Mouse (Mus musculus): Measurements from ENCODE around the gene Cdc6. TPM values are rescaled to one million over a fixed set of nuclear protein-coding genes. Genes with fewer than 3 reads are reported as not detected.
A peak's percentile ranks its signal among the peaks of the same experiment; 100 is the strongest.

Cdc6 gene
- polyA plus RNA-seq, 1 experiment, result 55.8 TPM

DNA sequence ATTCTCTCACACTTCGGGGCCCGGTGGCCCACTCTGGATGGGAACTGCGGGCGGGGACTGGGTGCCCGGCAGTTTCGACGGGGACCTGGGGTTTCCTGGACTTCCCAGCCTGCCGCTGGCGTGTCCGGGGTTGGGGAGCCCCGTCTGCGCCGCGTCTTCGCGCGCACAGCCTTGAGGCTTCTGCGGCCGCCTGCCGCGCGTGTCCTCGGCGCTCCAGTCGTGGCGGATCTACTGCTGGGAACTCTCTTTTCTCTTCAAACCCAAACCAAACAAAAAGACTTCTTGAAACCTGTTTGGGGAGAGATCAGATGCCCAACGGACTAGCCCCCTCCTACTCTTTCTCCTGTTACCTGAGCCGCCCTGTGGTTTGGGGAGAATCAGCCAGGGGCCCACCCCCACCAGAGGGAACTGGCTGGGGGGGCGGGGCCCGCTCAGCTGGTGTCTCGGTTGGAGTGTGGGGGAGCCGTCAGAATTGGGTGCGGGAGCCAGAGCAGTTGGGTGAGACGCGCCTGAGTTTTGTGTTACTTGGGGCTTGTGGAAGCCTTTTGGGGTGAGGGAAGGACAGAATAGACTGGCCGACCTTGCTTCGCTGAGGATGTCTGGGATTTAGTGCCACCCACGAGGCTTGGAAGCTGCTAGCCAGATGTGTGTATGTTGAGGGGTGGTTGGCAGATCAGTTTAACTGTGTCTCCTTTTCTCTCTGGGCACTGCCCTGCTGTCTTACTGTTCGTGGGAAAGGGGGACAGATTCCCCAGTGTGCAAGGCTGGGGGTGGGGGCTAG lies 30.5 kb downstream of the Cdc6 start:
- Histone ChIP-seq H3K27ac (ENCODE audit: insufficient read depth, low read length) (no peak overlapping the region), H3K4me3 (ENCODE audit: low read depth, low read length) (peak overlapping the region; percentile 82), H3K9me3 (replicated peaks; ENCODE audit: control insufficient read depth, insufficient read depth, low read length, poor library complexity, severe bottlenecking) (no peaks in the 10 kb centered on the region), H3K36me3 (ENCODE audit: control insufficient read depth, insufficient read depth, low read length, poor library complexity, severe bottlenecking) (no peaks in the 10 kb centered on the region), H3K9ac (ENCODE audit: low read depth, poor library complexity, severe bottlenecking) (peak overlapping the region; percentile 96), H3K27me3 (ENCODE audit: control insufficient read depth, insufficient read depth, low read length, poor library complexity, severe bottlenecking) (no peaks in the 10 kb centered on the region), H3K4me1 (ENCODE audit: control insufficient read depth, insufficient read depth, low read length) (peaks cover 17% of the 10 kb centered on the region)
- no peak for TF ChIP-seq CTCF (IDR thresholded peaks at IDR 0.05; ENCODE audit: low read depth, low read length)
- no peak for TF ChIP-seq EP300 (IDR thresholded peaks at IDR 0.05; ENCODE audit: insufficient read depth, low read depth, low read length)
- no peak for TF ChIP-seq POLR2A (IDR thresholded peaks at IDR 0.05; ENCODE audit: insufficient read depth, low read length)

DNA sequence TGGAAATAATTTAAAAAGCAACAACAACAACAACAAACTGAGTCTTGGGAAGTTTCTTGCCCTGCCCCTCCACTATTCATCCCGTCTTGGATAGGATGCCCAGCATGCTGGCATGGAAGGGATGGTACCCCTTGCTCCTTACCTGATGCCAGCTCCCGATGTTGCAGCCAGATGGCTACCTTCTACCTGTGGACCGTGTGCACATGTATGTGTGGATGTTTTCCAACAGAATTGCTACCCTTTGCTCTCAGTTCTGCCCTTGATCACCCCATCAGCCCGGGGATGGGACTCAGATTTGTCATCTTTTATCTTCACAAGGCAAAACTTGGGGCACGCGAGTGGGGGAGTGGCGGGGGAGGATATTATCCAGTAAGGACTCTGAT lies 31.1 kb downstream of the Cdc6 start:
- H3K4me3 ChIP-seq (ENCODE audit: low read depth, low read length), result peak overlapping the region; percentile 82
- H3K36me3 ChIP-seq (ENCODE audit: control insufficient read depth, insufficient read depth, low read length, poor library complexity, severe bottlenecking), result no peaks in the 10 kb centered on the region
- H3K4me1 ChIP-seq (ENCODE audit: control insufficient read depth, insufficient read depth, low read length), result peaks cover 17% of the 10 kb centered on the region
- H3K9ac ChIP-seq (ENCODE audit: low read depth, poor library complexity, severe bottlenecking), result peak overlapping the region; percentile 96; the same call in 1 of the 2 replicates
- H3K9me3 ChIP-seq (replicated peaks; ENCODE audit: control insufficient read depth, insufficient read depth, low read length, poor library complexity, severe bottlenecking), result no peaks in the 10 kb centered on the region
- no peaks in the 10 kb centered on the region for H3K27me3 ChIP-seq (ENCODE audit: control insufficient read depth, insufficient read depth, low read length, poor library complexity, severe bottlenecking)
- no peak for TF ChIP-seq POLR2A (IDR thresholded peaks at IDR 0.05; ENCODE audit: insufficient read depth, low read length)
- TF ChIP-seq CTCF (IDR thresholded peaks at IDR 0.05; ENCODE audit: low read depth, low read length), result no peak
- TF ChIP-seq EP300 (IDR thresholded peaks at IDR 0.05; ENCODE audit: insufficient read depth, low read depth, low read length), result no peak
- no peak overlapping the region for H3K27ac ChIP-seq (ENCODE audit: insufficient read depth, low read length)

DNA sequence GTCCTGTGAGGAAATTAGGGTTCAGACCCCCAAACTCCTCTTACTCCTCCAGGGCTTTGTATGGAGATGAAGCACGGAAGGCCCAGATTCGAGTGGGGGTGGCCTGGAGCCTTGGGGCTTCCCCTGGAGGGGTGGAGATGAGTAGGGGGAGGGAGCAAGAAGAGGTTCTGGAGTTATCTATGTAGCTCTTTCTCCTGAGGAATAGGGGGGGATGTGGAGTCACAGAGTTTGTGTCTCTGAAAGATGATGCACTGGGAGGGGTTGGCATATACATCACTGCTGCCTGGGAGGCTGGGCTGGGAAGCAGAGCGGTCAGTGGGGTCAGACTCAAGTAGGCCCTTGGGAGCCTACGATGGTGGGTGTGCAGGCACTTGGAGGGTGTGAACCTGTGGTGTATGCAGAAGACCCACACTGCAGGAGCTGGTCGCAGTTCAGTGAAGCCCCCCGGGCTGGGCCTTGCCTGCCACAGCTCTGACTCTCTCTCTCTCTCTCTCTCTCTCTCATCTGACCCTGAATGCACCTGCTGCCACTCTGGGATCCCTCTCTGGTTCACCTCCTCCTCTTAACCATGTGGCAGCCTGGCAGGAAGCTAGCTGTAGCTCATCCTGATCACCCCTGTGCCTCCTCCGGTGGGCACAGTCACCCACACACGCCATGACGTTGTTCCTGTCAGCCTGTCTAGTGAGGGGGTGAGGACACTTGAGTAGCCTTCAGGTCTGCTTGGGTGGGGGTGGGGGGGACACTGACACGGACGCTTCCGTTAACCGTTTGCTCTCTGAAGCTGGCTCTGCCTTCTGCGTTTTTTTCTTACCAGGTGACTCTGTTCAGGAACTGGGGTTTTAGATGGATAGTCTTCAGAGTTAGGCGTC lies 31.7 kb downstream of the Cdc6 start:
- H3K27me3 ChIP-seq (ENCODE audit: control insufficient read depth, insufficient read depth, low read length, poor library complexity, severe bottlenecking), result no peaks in the 10 kb centered on the region
- H3K27ac ChIP-seq (ENCODE audit: insufficient read depth, low read length), result no peak overlapping the region
- H3K4me3 ChIP-seq (ENCODE audit: low read depth, low read length), result no peak overlapping the region

DNA sequence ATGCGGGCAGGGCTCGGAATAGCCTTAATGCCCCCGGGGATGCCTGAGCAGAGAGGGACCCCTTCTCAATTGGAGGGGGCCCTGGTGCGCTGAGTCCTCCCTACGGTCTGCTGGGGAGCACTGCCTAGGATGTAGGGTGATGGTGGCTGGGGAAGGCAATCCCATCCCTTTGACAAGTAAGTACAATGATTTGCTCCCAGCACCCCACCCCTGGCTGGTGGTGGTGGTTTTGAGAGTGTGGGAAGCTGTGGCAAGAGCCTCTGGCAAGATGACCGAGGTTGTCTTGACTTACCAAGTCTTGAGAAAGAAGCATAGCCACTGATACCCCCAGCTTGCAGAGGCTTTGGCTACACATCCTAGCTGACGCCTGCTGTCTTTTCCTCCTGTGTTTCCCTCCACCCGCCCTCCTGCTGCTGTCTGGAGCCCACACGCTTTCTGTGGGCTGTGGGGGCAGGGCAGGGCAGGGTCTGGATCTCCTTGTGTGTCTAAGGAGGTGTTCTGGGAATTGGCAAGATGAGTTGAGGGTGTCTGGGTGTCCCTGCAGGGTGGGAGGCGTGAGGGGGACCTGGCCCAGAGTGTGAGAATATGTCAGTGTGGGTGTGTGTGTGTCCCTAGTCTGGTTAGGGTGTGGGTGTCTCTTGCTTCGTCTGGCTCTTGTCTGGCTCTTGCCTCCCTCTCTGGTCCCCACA lies 32.5 kb downstream of the Cdc6 start:
- H3K27me3 ChIP-seq (ENCODE audit: control insufficient read depth, insufficient read depth, low read length, poor library complexity, severe bottlenecking), result no peaks in the 10 kb centered on the region
- H3K4me3 ChIP-seq (ENCODE audit: low read depth, low read length), result no peak overlapping the region
- H3K27ac ChIP-seq (ENCODE audit: insufficient read depth, low read length), result peak overlapping the region; percentile 26; the same call in 1 of the 2 replicates
- TF ChIP-seq POLR2A (IDR thresholded peaks at IDR 0.05; ENCODE audit: insufficient read depth, low read length), result no peak
- no peak for TF ChIP-seq CTCF (IDR thresholded peaks at IDR 0.05; ENCODE audit: low read depth, low read length)
- no peak for TF ChIP-seq EP300 (IDR thresholded peaks at IDR 0.05; ENCODE audit: insufficient read depth, low read depth, low read length)
- no peaks in the 10 kb centered on the region for H3K36me3 ChIP-seq (ENCODE audit: control insufficient read depth, insufficient read depth, low read length, poor library complexity, severe bottlenecking)
- peak overlapping the region; percentile 69 for H3K9ac ChIP-seq (ENCODE audit: low read depth, poor library complexity, severe bottlenecking)
- peaks cover 21% of the 10 kb centered on the region for H3K4me1 ChIP-seq (ENCODE audit: control insufficient read depth, insufficient read depth, low read length)
- no peaks in the 10 kb centered on the region for H3K9me3 ChIP-seq (replicated peaks; ENCODE audit: control insufficient read depth, insufficient read depth, low read length, poor library complexity, severe bottlenecking)

More for the DNA sequence above, 31.7 kb downstream of the Cdc6 start:
- peaks cover 21% of the 10 kb centered on the region for H3K4me1 ChIP-seq (ENCODE audit: control insufficient read depth, insufficient read depth, low read length)
- TF ChIP-seq POLR2A (IDR thresholded peaks at IDR 0.05; ENCODE audit: insufficient read depth, low read length) (no peak), EP300 (IDR thresholded peaks at IDR 0.05; ENCODE audit: insufficient read depth, low read depth, low read length) (no peak), CTCF (IDR thresholded peaks at IDR 0.05; ENCODE audit: low read depth, low read length) (no peak)
- no peaks in the 10 kb centered on the region for H3K36me3 ChIP-seq (ENCODE audit: control insufficient read depth, insufficient read depth, low read length, poor library complexity, severe bottlenecking)
- no peaks in the 10 kb centered on the region for H3K9me3 ChIP-seq (replicated peaks; ENCODE audit: control insufficient read depth, insufficient read depth, low read length, poor library complexity, severe bottlenecking)
- 0 out of 2 replicates have a peak overlapping the region, but pooled peaks have one; percentile 69 for H3K9ac ChIP-seq (ENCODE audit: low read depth, poor library complexity, severe bottlenecking)

DNA sequence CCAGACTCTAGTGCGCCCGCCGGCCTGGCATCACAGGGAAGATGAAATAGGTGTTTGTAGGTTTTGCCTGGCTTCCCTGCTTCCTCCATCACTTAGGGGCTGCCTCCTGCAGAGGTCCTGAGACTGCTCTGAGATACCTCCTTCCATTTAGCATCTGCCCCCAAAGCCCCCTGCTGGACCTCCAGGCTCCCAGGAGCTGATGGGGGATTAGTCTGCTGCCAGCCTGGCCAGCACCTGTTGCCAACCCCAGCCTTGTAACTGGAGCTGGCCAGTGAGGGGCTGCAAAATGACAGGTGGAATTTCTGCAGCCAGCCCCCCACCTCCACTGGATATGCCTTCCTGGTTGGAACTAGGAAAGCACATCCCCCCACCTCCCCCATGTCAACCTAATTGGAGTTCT lies 33.2 kb downstream of the Cdc6 start:
- H3K27ac ChIP-seq (ENCODE audit: insufficient read depth, low read length), result peak overlapping the region; percentile 60
- peaks cover 21% of the 10 kb centered on the region for H3K4me1 ChIP-seq (ENCODE audit: control insufficient read depth, insufficient read depth, low read length)
- H3K27me3 ChIP-seq (ENCODE audit: control insufficient read depth, insufficient read depth, low read length, poor library complexity, severe bottlenecking), result no peaks in the 10 kb centered on the region
- H3K9ac ChIP-seq (ENCODE audit: low read depth, poor library complexity, severe bottlenecking), result peak overlapping the region; percentile 69
- no peaks in the 10 kb centered on the region for H3K9me3 ChIP-seq (replicated peaks; ENCODE audit: control insufficient read depth, insufficient read depth, low read length, poor library complexity, severe bottlenecking)
- no peak for TF ChIP-seq EP300 (IDR thresholded peaks at IDR 0.05; ENCODE audit: insufficient read depth, low read depth, low read length)
- TF ChIP-seq POLR2A (IDR thresholded peaks at IDR 0.05; ENCODE audit: insufficient read depth, low read length), result no peak
- no peak for TF ChIP-seq CTCF (IDR thresholded peaks at IDR 0.05; ENCODE audit: low read depth, low read length)
- 0 out of 2 replicates have a peak overlapping the region, but pooled peaks have one; percentile 7 for H3K4me3 ChIP-seq (ENCODE audit: low read depth, low read length)
- H3K36me3 ChIP-seq (ENCODE audit: control insufficient read depth, insufficient read depth, low read length, poor library complexity, severe bottlenecking), result no peaks in the 10 kb centered on the region

All from ES-Bruce4 (cell line).